Mouse (Mus musculus): ENCODE results near the gene Nudt6. TPM values are rescaled to one million over a fixed set of nuclear protein-coding genes. Genes with fewer than 3 reads are reported as not detected.

Gene Nudt6
- total and polyA plus RNA-seq, 3 experiments = 6.0 to 9.1 TPM; not detected in 1

- H3K36me3 ChIP-seq (ENCODE audit: control insufficient read depth in 1 of 2, insufficient read depth in 2 of 2, low read length in 2 of 2) = no peaks in the 10 kb centered on the region
- no peak overlapping the region for H3K27ac ChIP-seq (ENCODE audit: control insufficient read depth, low read depth, low read length)
- H3K4me3 ChIP-seq (ENCODE audit: control insufficient read depth in 1 of 2, insufficient read depth in 1 of 2, low read depth in 2 of 2, low read length in 2 of 2) = no peak overlapping the region
Measured at GRCm38 (mm10) chr3:37401729-37402610, 18.0 kb downstream of the Nudt6 start.

GRCm38 (mm10) chr3:37398661-37399395 lies 21.2 kb downstream of the Nudt6 start:
- H3K36me3 ChIP-seq (ENCODE audit: control insufficient read depth in 1 of 2, insufficient read depth in 2 of 2, low read length in 2 of 2) = no peaks in the 10 kb centered on the region
- H3K4me1 ChIP-seq (ENCODE audit: control insufficient read depth in 1 of 2, insufficient read depth in 2 of 2, low read length in 2 of 2) = peaks cover 0 to 6% of the 10 kb centered on the region in 2 experiments; a peak in 1 of 4 replicates
- H3K9ac ChIP-seq (ENCODE audit: control insufficient read depth, low read depth, low read length, poor library complexity, severe bottlenecking) = no peak overlapping the region
- no peak overlapping the region for H3K4me3 ChIP-seq (ENCODE audit: control insufficient read depth in 1 of 2, insufficient read depth in 1 of 2, low read depth in 2 of 2, low read length in 2 of 2)
- no peaks in the 10 kb centered on the region for H3K79me2 ChIP-seq (ENCODE audit: control insufficient read depth, insufficient read depth, low read length, poor library complexity)
- peak; percentile 70 for DNase-seq (ENCODE audit: low read depth, low spot score)
- H3K27ac ChIP-seq (ENCODE audit: control insufficient read depth, low read depth, low read length) = no peak overlapping the region
- TF ChIP-seq MYC (IDR thresholded peaks at IDR 0.05; ENCODE audit: low read depth, low read length) (no peak), MXI1 (IDR thresholded peaks at IDR 0.05; ENCODE audit: low read depth, low read length) (no peak), TAL1 (IDR thresholded peaks at IDR 0.05; ENCODE audit: low read length) (no peak), GATA1 (IDR thresholded peaks at IDR 0.05; ENCODE audit: low read depth, low read length) (0 out of 2 replicates have a peak, but pooled peaks have one; percentile 23), RCOR1 (IDR thresholded peaks at IDR 0.05; ENCODE audit: low read depth, low read length) (no peak), E2F4 (IDR thresholded peaks at IDR 0.05; ENCODE audit: borderline replicate concordance, low read depth, low read length) (no peak), TBP (IDR thresholded peaks at IDR 0.05; ENCODE audit: low read depth, low read length) (no peak), ETS1 (IDR thresholded peaks at IDR 0.05; ENCODE audit: low read depth, low read length) (peak; percentile 79), GABPA (IDR thresholded peaks at IDR 0.05; ENCODE audit: low read depth, low read length) (no peak), TCF12 (IDR thresholded peaks at IDR 0.05; ENCODE audit: low read depth, low read length) (peak; percentile 55; the same call in 1 of the 2 replicates), MYB (IDR thresholded peaks at IDR 0.05; ENCODE audit: low read depth, low read length) (no peak), HCFC1 (IDR thresholded peaks at IDR 0.05; ENCODE audit: low read depth, low read length) (no peak), BHLHE40 (IDR thresholded peaks at IDR 0.05; ENCODE audit: borderline replicate concordance, low read depth, low read length) (no peak), EP300 (IDR thresholded peaks at IDR 0.05; ENCODE audit: low read depth in 1 of 2, low read length in 2 of 2) (peak in 1 of 2 experiments; percentile 66; a peak in 2 of 4 replicates), MAZ (IDR thresholded peaks at IDR 0.05; ENCODE audit: low read depth, low read length) (no peak), ZNF384 (IDR thresholded peaks at IDR 0.05; ENCODE audit: low read depth, low read length) (no peak), NRF1 (IDR thresholded peaks at IDR 0.05; ENCODE audit: insufficient read depth, low read depth, low read length, poor library complexity, severe bottlenecking) (no peak), CHD2 (IDR thresholded peaks at IDR 0.05; ENCODE audit: low read length) (no peak), ELF1 (IDR thresholded peaks at IDR 0.05; ENCODE audit: low read depth, low read length) (no peak), SMC3 (IDR thresholded peaks at IDR 0.05; ENCODE audit: low read depth, low read length) (no peak), UBTF (IDR thresholded peaks at IDR 0.05; ENCODE audit: borderline replicate concordance, insufficient read depth, low read depth, low read length) (no peak)
- H3K9me3 ChIP-seq (replicated peaks; ENCODE audit: insufficient read depth, low read length) = no peaks in the 10 kb centered on the region
- H3K27me3 ChIP-seq (ENCODE audit: control insufficient read depth in 1 of 2, insufficient read depth in 2 of 2, low read length in 2 of 2) = no peaks in the 10 kb centered on the region

More at GRCm38 (mm10) chr3:37401729-37402610, 18.0 kb downstream of the Nudt6 start:
- DNase-seq (ENCODE audit: low read depth, low spot score) = no peak
- TF ChIP-seq BHLHE40 (IDR thresholded peaks at IDR 0.05; ENCODE audit: borderline replicate concordance, low read depth, low read length) (no peak), CTCF (IDR thresholded peaks at IDR 0.05 in 2 of 3, conservative IDR thresholded peaks at IDR 0.05 in 1 of 3; ENCODE audit: control insufficient read depth in 1 of 3, insufficient read depth in 1 of 3, low read depth in 2 of 3, low read length in 3 of 3, poor library complexity in 1 of 3, severe bottlenecking in 1 of 3) (no peak), MAZ (IDR thresholded peaks at IDR 0.05; ENCODE audit: low read depth, low read length) (no peak), CHD2 (IDR thresholded peaks at IDR 0.05; ENCODE audit: low read length) (no peak), ETS1 (IDR thresholded peaks at IDR 0.05; ENCODE audit: low read depth, low read length) (no peak), ZKSCAN1 (IDR thresholded peaks at IDR 0.05; ENCODE audit: low read depth, low read length) (no peak), TAL1 (IDR thresholded peaks at IDR 0.05; ENCODE audit: low read length) (no peak), MEF2A (IDR thresholded peaks at IDR 0.05; ENCODE audit: extremely low read depth, insufficient replicate concordance, low read depth, low read length, poor library complexity, severe bottlenecking) (no peak), JUND (IDR thresholded peaks at IDR 0.05; ENCODE audit: low read depth, low read length) (no peak), RAD21 (IDR thresholded peaks at IDR 0.05; ENCODE audit: low read depth, low read length) (no peak), GABPA (IDR thresholded peaks at IDR 0.05; ENCODE audit: low read depth, low read length) (no peak)
- H3K4me1 ChIP-seq (ENCODE audit: control insufficient read depth in 1 of 2, insufficient read depth in 2 of 2, low read length in 2 of 2) = peaks cover 0 to 6% of the 10 kb centered on the region in 2 experiments; a peak in 1 of 4 replicates
- no peaks in the 10 kb centered on the region for H3K9me3 ChIP-seq (replicated peaks; ENCODE audit: insufficient read depth, low read length)
- H3K9ac ChIP-seq (ENCODE audit: control insufficient read depth, low read depth, low read length, poor library complexity, severe bottlenecking) = no peak overlapping the region
- no peaks in the 10 kb centered on the region for H3K79me2 ChIP-seq (ENCODE audit: control insufficient read depth, insufficient read depth, low read length, poor library complexity)
- H3K27me3 ChIP-seq (ENCODE audit: control insufficient read depth in 1 of 2, insufficient read depth in 2 of 2, low read length in 2 of 2) = no peaks in the 10 kb centered on the region

Measured in MEL (cell line).